Mouse (Mus musculus) forebrain, embryonic 13.5 days (tissue): Measurements from ENCODE around the gene Plpp3. TPM values are rescaled to one million over a fixed set of nuclear protein-coding genes. Genes with fewer than 3 reads are reported as not detected.

ENCODE experiments used
- ATAC-seq: fragments of 200-750 bp; cut with Nextera tagmentation; 2 replicates; pipeline ENCODE4 v1.8.0; 2017
- H3K27ac ChIP-seq: fragments of 300-500 bp; sonication (generic); 2 replicates; pipeline ENCODE4 v1.5.1; 2015; ENCODE audit warnings: inconsistent platforms, mild to moderate bottlenecking, moderate library complexity
- H3K27me3 ChIP-seq: fragments of 300-500 bp; sonication (generic); 2 replicates; pipeline ENCODE4 v1.6.1; 2015; ENCODE audit warnings: mild to moderate bottlenecking, inconsistent platforms
- H3K36me3 ChIP-seq: fragments of 300-500 bp; sonication (generic); 2 replicates; pipeline ENCODE4 v1.6.1; 2015; ENCODE audit warnings: mild to moderate bottlenecking, inconsistent platforms; ENCODE audit not compliant: poor library complexity, severe bottlenecking
- H3K4me1 ChIP-seq: fragments of 300-500 bp; sonication (generic); 2 replicates; pipeline ENCODE4 v1.6.1; 2015; ENCODE audit warnings: inconsistent platforms
- H3K4me2 ChIP-seq: fragments of 300-500 bp; sonication (generic); 2 replicates; pipeline ENCODE4 v1.6.1; 2015; ENCODE audit warnings: inconsistent platforms, mild to moderate bottlenecking, moderate library complexity
- H3K4me3 ChIP-seq: fragments of 300-500 bp; sonication (generic); 2 replicates; pipeline ENCODE4 v1.5.1; 2015; ENCODE audit warnings: mild to moderate bottlenecking, inconsistent platforms
- H3K9ac ChIP-seq: fragments of 300-500 bp; sonication (generic); 2 replicates; pipeline ENCODE4 v1.6.1; 2015; ENCODE audit warnings: mild to moderate bottlenecking, inconsistent platforms
- H3K9me3 ChIP-seq: fragments of 300-500 bp; sonication (generic); replicated peaks from 2 replicates; pipeline ENCODE4 v1.6.1; 2016; ENCODE audit warnings: inconsistent platforms
- WGBS: fragments of 180-500 bp; shearing (Covaris S2); methylation state at CpG from one replicate; pipeline ENCODE4 v1.1.7; 2015; 5-methylcytosine and 5-hydroxymethylcytosine counted together
- polyA plus RNA-seq: library from polyadenylated mRNA; unstranded; fragments of >200 nt; fragmentation: Nextera tagmentation; extraction: Ambion mirVana; gene quantifications from 2 replicates; pipeline ENCODE4 v1.2.1, GENCODE M21; 2015

The Plpp3 gene
- polyA plus RNA-seq, 1 experiment from 2014 or later, result 87.9 TPM

DNA sequence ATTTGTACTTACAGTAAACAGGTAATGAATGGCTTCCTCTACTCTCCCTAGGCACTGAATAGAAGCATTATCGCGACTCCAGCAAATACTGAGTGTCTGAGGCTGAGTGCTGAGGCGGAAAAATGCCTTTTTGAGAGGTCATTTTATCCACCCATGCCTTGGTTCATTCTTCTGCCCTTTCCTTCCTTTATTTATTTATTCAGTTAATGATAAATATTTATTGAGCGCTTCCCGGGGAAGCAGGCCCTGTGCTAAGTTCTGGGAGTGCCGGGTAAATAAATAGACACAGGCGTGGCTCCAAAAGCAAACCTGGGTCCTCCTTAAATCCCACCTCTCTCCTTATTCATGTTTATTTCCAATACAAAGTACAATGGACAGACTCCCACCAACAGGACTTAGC, 27.9 kb upstream of the Plpp3 start:
- H3K4me1 ChIP-seq, result no peaks in the 10 kb centered on the region
- H3K9me3 ChIP-seq, result no peaks in the 10 kb centered on the region
- 76% methylated on average over 7 of the region's 7 CpGs for WGBS
- H3K4me2 ChIP-seq, result no peak overlapping the region
- H3K36me3 ChIP-seq, result no peaks in the 10 kb centered on the region
- no peak for ATAC-seq
- H3K27ac ChIP-seq, result no peak overlapping the region
- H3K9ac ChIP-seq, result no peak overlapping the region
- no peaks in the 10 kb centered on the region for H3K27me3 ChIP-seq
- no peak overlapping the region for H3K4me3 ChIP-seq

- Histone ChIP-seq H3K4me1 (no peaks in the 10 kb centered on the region), H3K27me3 (no peaks in the 10 kb centered on the region)
- ATAC-seq, result no peak
Measured at GRCm38 (mm10) chr4:105131756-105132314, 25.3 kb upstream of the Plpp3 start.

DNA sequence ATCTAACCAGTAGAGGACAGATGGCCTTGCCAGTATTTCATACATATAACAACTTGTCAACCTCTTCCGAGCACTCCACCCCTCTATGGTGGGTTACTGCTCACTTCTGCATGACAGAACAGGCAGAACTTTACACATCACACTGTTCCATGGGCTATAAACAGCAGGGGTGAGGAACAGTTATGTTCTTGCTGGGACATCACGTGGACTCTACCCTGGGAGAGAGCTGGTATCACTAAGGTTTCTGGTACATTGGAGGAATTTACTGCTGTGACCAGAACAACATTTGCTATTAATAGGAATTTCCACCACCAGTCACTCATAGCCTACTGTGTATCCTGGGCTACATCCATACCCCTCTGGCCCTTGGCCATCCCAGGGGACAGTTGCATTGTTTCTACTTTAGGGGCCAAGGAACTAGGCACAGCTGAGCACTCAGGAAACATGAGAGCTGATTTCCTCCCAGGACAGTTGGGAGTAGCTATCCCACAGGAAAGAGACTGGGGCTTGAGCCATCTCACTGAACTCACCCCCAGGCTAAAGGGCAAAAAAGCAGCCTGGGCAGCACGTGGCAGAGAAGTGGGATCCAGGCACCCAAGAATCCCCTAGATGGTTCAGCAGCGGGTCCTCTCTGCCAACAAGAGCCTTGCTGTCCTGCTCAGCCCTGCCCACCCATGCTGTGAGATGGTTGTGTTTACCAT, 23.6 kb upstream of the Plpp3 start:
- ATAC-seq, result no peak
- no peak overlapping the region for H3K4me2 ChIP-seq
- 87% methylated on average over 4 of the region's 4 CpGs for WGBS
- H3K9me3 ChIP-seq, result no peaks in the 10 kb centered on the region
- H3K27me3 ChIP-seq, result no peaks in the 10 kb centered on the region
- H3K9ac ChIP-seq, result no peak overlapping the region
- no peaks in the 10 kb centered on the region for H3K36me3 ChIP-seq
- H3K27ac ChIP-seq, result no peak overlapping the region
- H3K4me3 ChIP-seq, result no peak overlapping the region
- no peaks in the 10 kb centered on the region for H3K4me1 ChIP-seq

More at GRCm38 (mm10) chr4:105131756-105132314, 25.3 kb upstream of the Plpp3 start:
- 86% methylated on average over 9 of the region's 9 CpGs for WGBS
- Histone ChIP-seq H3K27ac (no peak overlapping the region), H3K9ac (no peak overlapping the region), H3K4me2 (no peak overlapping the region), H3K4me3 (no peak overlapping the region), H3K36me3 (no peaks in the 10 kb centered on the region), H3K9me3 (no peaks in the 10 kb centered on the region)

GRCm38 (mm10) chr4:105149492-105149891, 7.7 kb upstream of the Plpp3 start:
- Histone ChIP-seq H3K9me3 (no peaks in the 10 kb centered on the region), H3K27ac (no peak overlapping the region), H3K9ac (no peak overlapping the region), H3K4me3 (no peak overlapping the region), H3K36me3 (no peaks in the 10 kb centered on the region), H3K27me3 (no peaks in the 10 kb centered on the region), H3K4me1 (no peaks in the 10 kb centered on the region), H3K4me2 (no peak overlapping the region)
- no peak for ATAC-seq
- 87% methylated on average over 7 of the region's 7 CpGs for WGBS

DNA sequence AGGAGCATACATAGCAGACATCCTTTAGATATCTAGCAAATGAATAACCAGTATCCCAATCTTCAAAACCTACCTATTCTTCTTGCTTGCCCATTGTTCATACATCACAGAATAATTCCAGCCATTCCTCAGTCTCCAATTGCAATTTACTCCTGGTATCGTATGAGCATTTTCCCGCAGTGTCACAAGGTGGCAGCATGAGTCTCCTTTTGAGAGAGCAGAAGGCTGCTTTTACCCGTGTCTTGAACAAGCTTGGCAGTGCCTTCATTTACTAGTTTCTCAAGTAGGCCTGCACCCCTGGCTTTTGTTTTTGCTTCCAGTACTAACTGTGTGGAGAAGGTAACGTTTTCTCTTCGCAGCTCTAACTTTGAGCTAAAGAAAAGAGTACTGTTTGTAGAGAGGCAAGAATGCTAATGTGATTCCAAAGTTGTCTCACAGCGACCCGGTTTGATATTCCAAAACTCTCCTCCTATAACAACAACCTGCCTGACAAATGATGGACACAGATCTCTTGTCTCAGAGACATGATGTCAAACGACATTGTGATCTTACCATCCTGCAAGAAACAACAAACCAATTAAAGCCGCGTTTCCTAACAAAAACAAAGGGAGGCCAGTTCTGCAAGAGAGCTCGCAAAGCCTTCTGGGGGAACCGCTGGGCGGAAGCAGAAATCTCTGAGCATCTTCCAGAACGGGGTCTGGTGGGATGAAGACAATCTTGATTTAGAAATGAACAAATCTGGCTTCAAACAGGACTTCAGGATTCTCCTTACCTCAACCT, 5.0 kb upstream of the Plpp3 start:
- no peaks in the 10 kb centered on the region for H3K36me3 ChIP-seq
- H3K9ac ChIP-seq, result no peak overlapping the region
- H3K9me3 ChIP-seq, result no peaks in the 10 kb centered on the region
- no peaks in the 10 kb centered on the region for H3K4me1 ChIP-seq
- H3K27me3 ChIP-seq, result no peaks in the 10 kb centered on the region
- no peak overlapping the region for H3K27ac ChIP-seq
- no peak overlapping the region for H3K4me2 ChIP-seq
- WGBS, result 41% methylated on average over 14 of the region's 14 CpGs
- peak; percentile 81 for ATAC-seq
- no peak overlapping the region for H3K4me3 ChIP-seq

DNA sequence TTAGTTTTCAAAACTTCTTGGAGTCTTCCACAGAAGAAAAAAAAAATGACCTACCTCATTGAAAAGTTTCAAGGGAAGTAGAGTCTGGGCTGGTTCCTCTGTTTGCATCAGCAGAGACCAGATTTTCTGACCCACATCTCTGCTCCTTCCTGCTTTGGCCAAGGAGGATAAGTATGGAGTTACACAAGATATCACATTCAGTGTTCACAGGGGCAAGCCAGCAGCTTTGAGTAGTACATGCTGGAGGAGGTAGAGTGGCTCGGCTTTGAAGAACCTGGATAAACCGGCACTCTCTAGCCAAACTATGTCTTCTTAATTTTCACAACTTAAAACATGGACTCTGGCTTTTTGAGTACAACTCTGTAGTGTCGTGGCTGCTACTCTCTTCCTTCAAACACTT, 3.9 kb upstream of the Plpp3 start:
- Histone ChIP-seq H3K4me3 (no peak overlapping the region), H3K9ac (no peak overlapping the region), H3K4me2 (no peak overlapping the region), H3K36me3 (no peaks in the 10 kb centered on the region), H3K27ac (no peak overlapping the region), H3K4me1 (peaks cover under 1% of the 10 kb centered on the region; the same call in 1 of the 2 replicates), H3K9me3 (no peaks in the 10 kb centered on the region), H3K27me3 (no peaks in the 10 kb centered on the region)
- WGBS, result 86% methylated on average over 3 of the region's 3 CpGs
- no peak for ATAC-seq

GRCm38 (mm10) chr4:105156281-105156680, 866 bp upstream of the Plpp3 start:
- H3K9me3 ChIP-seq, result no peaks in the 10 kb centered on the region
- no peaks in the 10 kb centered on the region for H3K27me3 ChIP-seq
- no peak overlapping the region for H3K9ac ChIP-seq
- ATAC-seq, result no peak
- H3K4me2 ChIP-seq, result no peak overlapping the region
- H3K27ac ChIP-seq, result no peak overlapping the region
- H3K36me3 ChIP-seq, result 0 out of 2 replicates have a peak, but pooled peaks cover under 1% of the 10 kb centered on the region
- H3K4me1 ChIP-seq, result peaks cover 29% of the 10 kb centered on the region
- 76% methylated on average over 7 of the region's 7 CpGs for WGBS
- no peak overlapping the region for H3K4me3 ChIP-seq

DNA sequence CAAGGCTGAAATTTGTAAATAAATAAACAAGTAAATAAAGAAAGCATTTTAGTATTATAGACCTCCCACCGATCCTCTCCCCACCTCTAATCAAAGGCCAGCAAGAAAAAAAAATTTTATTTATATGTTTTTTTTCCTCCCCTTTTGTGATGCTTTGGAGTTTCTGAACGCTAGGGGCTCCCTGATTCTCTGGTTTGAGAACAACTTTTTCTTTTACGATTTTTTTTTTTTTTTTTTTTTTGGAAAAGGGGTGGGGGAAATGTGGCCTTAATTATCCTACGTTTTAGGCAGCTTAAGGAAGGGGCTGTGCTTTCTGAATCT, 232 bp upstream of the Plpp3 start:
- no peak for ATAC-seq

DNA sequence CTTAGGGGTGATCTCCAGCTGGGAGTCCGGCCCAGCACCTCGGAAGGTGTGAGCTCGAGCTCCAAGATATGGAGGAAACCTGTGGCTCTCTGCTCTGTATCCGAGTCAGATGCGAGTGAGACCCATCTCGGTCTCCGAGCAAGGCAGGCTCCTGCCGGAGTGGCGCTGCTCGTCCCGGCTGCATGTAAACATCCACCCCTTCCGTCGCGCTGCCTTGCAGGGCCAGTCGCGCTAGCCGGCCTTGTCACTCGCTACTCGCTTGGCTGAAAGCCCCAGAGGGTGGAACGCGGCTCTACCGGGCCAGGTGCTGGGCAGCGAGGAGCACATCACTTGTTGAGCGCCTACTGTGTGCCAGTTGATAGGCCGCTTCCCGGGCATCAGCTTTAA, 1.0 kb downstream of the Plpp3 start:
- Histone ChIP-seq H3K36me3 (peaks cover 10% of the 10 kb centered on the region; the same call in 1 of the 2 replicates), H3K9ac (peak overlapping the region; percentile 97), H3K27ac (peak overlapping the region; percentile 93), H3K4me2 (peak overlapping the region; percentile 80), H3K4me3 (peak overlapping the region; percentile 89), H3K9me3 (no peaks in the 10 kb centered on the region), H3K4me1 (peaks cover 48% of the 10 kb centered on the region), H3K27me3 (no peaks in the 10 kb centered on the region)
- WGBS, result under 1% methylated on average over 26 of the region's 26 CpGs
- ATAC-seq, result peak; percentile 79

More for the DNA sequence above, 232 bp upstream of the Plpp3 start:
- peak overlapping the region; percentile 89 for H3K4me3 ChIP-seq
- peak overlapping the region; percentile 97; the same call in 1 of the 2 replicates for H3K9ac ChIP-seq
- no peaks in the 10 kb centered on the region for H3K27me3 ChIP-seq
- peaks cover 35% of the 10 kb centered on the region for H3K4me1 ChIP-seq
- peaks cover 7% of the 10 kb centered on the region; the same call in 1 of the 2 replicates for H3K36me3 ChIP-seq
- under 1% methylated on average over 4 of the region's 4 CpGs for WGBS
- no peaks in the 10 kb centered on the region for H3K9me3 ChIP-seq
- peak overlapping the region; percentile 93 for H3K27ac ChIP-seq
- H3K4me2 ChIP-seq, result peak overlapping the region; percentile 80

- peaks cover 10% of the 10 kb centered on the region; the same call in 1 of the 2 replicates for H3K36me3 ChIP-seq
- H3K9ac ChIP-seq, result peak overlapping the region; percentile 97
- H3K27ac ChIP-seq, result peak overlapping the region; percentile 93
- ATAC-seq, result no peak
- no peaks in the 10 kb centered on the region for H3K27me3 ChIP-seq
- H3K4me2 ChIP-seq, result peak overlapping the region; percentile 80
- under 1% methylated on average over 18 of the region's 18 CpGs for WGBS
- H3K9me3 ChIP-seq, result no peaks in the 10 kb centered on the region
- peaks cover 55% of the 10 kb centered on the region for H3K4me1 ChIP-seq
- H3K4me3 ChIP-seq, result peak overlapping the region; percentile 89
Measured at GRCm38 (mm10) chr4:105158651-105159530, 1.7 kb downstream of the Plpp3 start.

- 13% methylated on average over 6 of the region's 6 CpGs for WGBS
- Histone ChIP-seq H3K9ac (peak overlapping the region; percentile 97), H3K9me3 (no peaks in the 10 kb centered on the region), H3K4me1 (peaks cover 60% of the 10 kb centered on the region), H3K27ac (peak overlapping the region; percentile 93), H3K4me2 (peak overlapping the region; percentile 80), H3K27me3 (no peaks in the 10 kb centered on the region), H3K36me3 (peaks cover 10% of the 10 kb centered on the region; the same call in 1 of the 2 replicates), H3K4me3 (peak overlapping the region; percentile 89)
- ATAC-seq, result no peak
Measured at GRCm38 (mm10) chr4:105159531-105159870, 2.4 kb downstream of the Plpp3 start.
